Mouse (Mus musculus) retina, adult 2 months (tissue): ENCODE measurements at regions not wholly inside any gene's neighbourhood (a gene's known extent, or its start where the extent isn't known, plus 50 kb on each side); places are given as distances from the start of the nearest gene placed in this dataset.

ENCODE experiments used
- DNase-seq: peaks from one replicate; pipeline ENCODE4 v3.0.0-alpha.2; 2012; ENCODE audit warnings: low read depth, low spot score

- no peak for DNase-seq
These were observed 516.5 kb downstream of the Cdh9 start for GRCm38 (mm10) chr15:17245096-17245495.

- no peak for DNase-seq
These were observed 560.7 kb downstream of the Cdh9 start for GRCm38 (mm10) chr15:17289221-17289620.
